11 mouse cellular contexts compared by ENCODE assay signal in the genomic region with DNA sequence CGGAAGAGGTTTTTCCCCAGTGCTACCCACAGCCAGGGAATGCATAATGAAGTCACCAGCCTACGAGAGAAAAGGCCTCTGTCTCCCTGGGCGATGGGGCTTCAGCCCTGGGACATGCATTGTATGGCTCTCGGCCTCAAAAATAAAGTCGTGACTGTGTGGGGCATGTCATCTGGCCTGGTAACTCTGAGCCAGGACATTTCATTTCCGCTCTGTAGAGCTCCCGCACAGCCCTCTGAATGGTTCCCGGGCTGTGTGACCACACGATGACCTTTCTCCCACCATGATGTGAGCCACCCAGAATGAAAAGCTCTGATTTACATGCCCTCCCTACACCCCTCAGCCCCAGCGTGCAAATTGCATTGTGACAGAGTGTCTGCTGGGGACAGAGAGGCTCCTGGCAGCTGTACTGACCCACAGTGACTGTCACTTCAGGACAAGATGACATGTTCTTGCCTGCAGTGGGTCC. TPM values are rescaled to one million over a fixed set of nuclear protein-coding genes. Genes with fewer than 3 reads are reported as not detected.
DNase-seq lines count a peak whose midpoint lies in the region; ATAC-seq and TF ChIP-seq lines count a peak whose summit lies in the region.
"Had no signal": no experiment of that assay in that cellular context is flagged by ENCODE, and none has a peak within 500 bp of the region (broad histone marks: within the 10 kb centered on the region; RNA-seq: fewer than 3 reads in every experiment).

No protein-coding gene starts in this region.

- intact Hi-C loops in gastrocnemius, postnatal 14 days (cut with DNase I; ENCODE audit: low total_unique reads), result no loop called here

- H3K4me3 ChIP-seq in layer of hippocampus, adult 2 months, result no peak overlapping the region
- no peak overlapping the region for H3K4me3 ChIP-seq in midbrain, embryonic 16.5 days (ENCODE audit: low read depth, low read length)
- H3K4me3 ChIP-seq in liver, embryonic 11.5 days (ENCODE audit: low read depth, low read length), result no peak overlapping the region
- H3K4me3 ChIP-seq: liver, embryonic 13.5 days had no signal

- no peak overlapping the region for H3K9ac ChIP-seq in midbrain, embryonic 16.5 days (ENCODE audit: low read depth, low read length)
- H3K9ac ChIP-seq in liver, embryonic 11.5 days (ENCODE audit: low read depth, low read length), result no peak overlapping the region
- H3K9ac ChIP-seq: liver, embryonic 13.5 days had no signal

- H3K9me3 ChIP-seq in midbrain, embryonic 16.5 days (replicated peaks; ENCODE audit: control insufficient read depth, low read length, poor library complexity, severe bottlenecking), result no peaks in the 10 kb centered on the region
- no peaks in the 10 kb centered on the region for H3K9me3 ChIP-seq in liver, embryonic 11.5 days (ENCODE audit: control insufficient read depth, low read length)
- H3K9me3 ChIP-seq: liver, embryonic 13.5 days had no signal

- H3K4me2 ChIP-seq in midbrain, embryonic 16.5 days (ENCODE audit: low read length), result no peak overlapping the region
- H3K4me2 ChIP-seq in liver, embryonic 11.5 days, result no peak overlapping the region
- H3K4me2 ChIP-seq: liver, embryonic 13.5 days had no signal

- H3K4me1 ChIP-seq in midbrain, embryonic 16.5 days (ENCODE audit: control insufficient read depth, insufficient read depth, low read length), result no peaks in the 10 kb centered on the region
- no peaks in the 10 kb centered on the region for H3K4me1 ChIP-seq in liver, embryonic 11.5 days (replicated peaks; ENCODE audit: control insufficient read depth, insufficient read depth, low read length)
- H3K4me1 ChIP-seq: liver, embryonic 13.5 days had no signal

- H3K36me3 ChIP-seq in midbrain, embryonic 16.5 days (ENCODE audit: control insufficient read depth, insufficient read depth, low read length), result no peaks in the 10 kb centered on the region
- no peaks in the 10 kb centered on the region for H3K36me3 ChIP-seq in liver, embryonic 11.5 days (ENCODE audit: control insufficient read depth, insufficient read depth, low read length)
- H3K36me3 ChIP-seq: liver, embryonic 13.5 days had no signal

- H3K27me3 ChIP-seq in midbrain, embryonic 16.5 days (ENCODE audit: control insufficient read depth, insufficient read depth, low read depth, low read length), result no peaks in the 10 kb centered on the region; the same call in 1 of the 2 replicates
- H3K27me3 ChIP-seq in liver, embryonic 11.5 days (replicated peaks; ENCODE audit: control insufficient read depth, insufficient read depth, low read length), result no peaks in the 10 kb centered on the region
- H3K27me3 ChIP-seq: liver, embryonic 13.5 days had no signal

- peak; percentile 30 for DNase-seq in cerebellum, adult 11-12 months
- DNase-seq in embryo, embryonic 11 days, result peak; percentile 73
- peak in 1 of 2 experiments; percentile 19 for DNase-seq in layer of hippocampus, adult 2 months (ENCODE audit: low spot score in 2 of 2)
- DNase-seq in liver, embryonic 11.5 days (ENCODE audit: low spot score), result no peak
- DNase-seq in gastrocnemius, postnatal 14 days, result no peak
- DNase-seq in ovary, postnatal 10 days (ENCODE audit: low spot score), result no peak
- DNase-seq: cerebellum, adult 18-20 months; kidney, adult 18-20 months; liver, embryonic 13.5 days had no signal

- peak overlapping the region; percentile 19; the same call in 1 of the 2 replicates for H3K27ac ChIP-seq in layer of hippocampus, adult 2 months
- H3K27ac ChIP-seq in midbrain, embryonic 16.5 days (ENCODE audit: low read length), result no peak overlapping the region; the same call in 1 of the 2 replicates
- H3K27ac ChIP-seq in liver, embryonic 11.5 days (ENCODE audit: low read depth, low read length), result no peak overlapping the region
- H3K27ac ChIP-seq: liver, embryonic 13.5 days had no signal

- ATAC-seq in cerebellum, adult (ENCODE audit: insufficient number of reproducible peaks, low FRiP score, low TSS enrichment), result no peak; the same call in 1 of the 2 replicates
- peak; percentile 93 for ATAC-seq in midbrain, embryonic 16.5 days
- no peak for ATAC-seq in liver, embryonic 11.5 days (replicated peaks; ENCODE audit: low FRiP score)

- WGBS in midbrain, embryonic 16.5 days, result 8% methylated on average over 10 of the region's 10 CpGs
- WGBS in liver, embryonic 11.5 days, result 76% methylated on average over 10 of the region's 10 CpGs

- no peak for TF ChIP-seq CTCF in layer of hippocampus, adult 2 months (conservative IDR thresholded peaks at IDR 0.05)

RNA-seq across cellular contexts. Expression of a gene that starts 53.8 kb away (rescaled TPM):
- total RNA-seq in layer of hippocampus, adult 2 months (2021), result 100 to 1,000 TPM; 292 to 293 TPM
- polyA plus RNA-seq in midbrain, embryonic 16.5 days (2015; fragmentation: Nextera tagmentation; extraction: Ambion mirVana), result 40.8 and 47.7 TPM in 2 replicates
- 4.6 and 5.4 TPM in 2 replicates for polyA plus RNA-seq in liver, embryonic 11.5 days (2014; fragmentation: Nextera tagmentation; extraction: Ambion mirVana)
- 10 to 100 TPM; 28.3 to 32.3 TPM for total RNA-seq in gastrocnemius, postnatal 14 days (2021)

Comparison
In these comparisons a context has a peak if more than half of its experiments do, and no peak if none do; other contexts are left out.
1. DNase-seq: peak in cerebellum, adult 11-12 months (single experiment) and embryo, embryonic 11 days (single experiment); none in liver, embryonic 11.5 days (single experiment), gastrocnemius, postnatal 14 days (single experiment) and ovary, postnatal 10 days (single experiment).
2. RNA of a gene that starts 53.8 kb away (total RNA-seq): 292 to 293 TPM in layer of hippocampus, adult 2 months; 28.3 to 32.3 TPM in gastrocnemius, postnatal 14 days; every median in the first group is over 4 times any median in the second.